Mouse (Mus musculus): Measurements from ENCODE around the gene Ocln. TPM values are rescaled to one million over a fixed set of nuclear protein-coding genes. Genes with fewer than 3 reads are reported as not detected.

Ocln gene
- total RNA-seq (2023) = not detected

DNA sequence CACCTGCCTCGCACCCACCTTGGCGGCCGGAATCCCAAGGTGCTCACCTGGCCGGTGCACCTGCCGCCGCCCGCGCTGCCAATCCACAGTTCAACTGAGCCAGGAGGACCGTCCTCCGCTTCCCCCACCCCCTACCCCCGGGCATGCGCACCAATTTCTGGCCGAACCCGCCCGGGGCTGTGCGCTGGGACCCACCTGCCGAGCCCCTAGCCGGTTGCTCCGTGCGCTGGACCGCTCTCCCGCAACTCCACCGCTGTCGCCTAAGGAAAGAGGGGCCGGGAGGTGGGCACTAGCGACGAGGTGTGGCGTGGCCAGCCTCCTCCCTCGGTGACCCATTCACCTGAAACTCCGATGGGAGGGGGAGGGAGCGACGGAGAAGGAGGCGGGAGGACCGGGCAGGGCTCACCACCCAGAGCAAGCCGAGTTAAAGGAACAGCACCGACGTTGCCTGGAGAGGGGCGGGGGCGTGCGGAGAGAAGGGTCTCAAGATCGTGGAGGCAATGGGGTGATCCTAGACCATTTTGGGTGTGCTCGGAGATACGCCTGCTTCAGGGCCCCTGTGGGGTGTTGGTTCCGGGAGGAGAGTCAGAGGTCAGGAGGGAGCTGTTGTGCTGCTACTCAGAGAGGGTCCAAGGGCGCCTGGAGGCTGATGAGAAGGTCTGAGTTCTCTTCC lies at the start of gene Ocln:
Gene Ocln, minus strand, starts transcription at position 350 of the 673 bp plus-strand sequence.

GRCm38 (mm10) chr13:100492061-100492787 lies 60.3 kb downstream of the Ocln start, which contains the start of gene Gtf2h2:
Gene Gtf2h2 (minus strand): TSS chr13:100492579.

GRCm38 (mm10) chr13:100452415-100453127 lies 99.9 kb downstream of the Ocln start, which contains the start of gene Naip1:
Gene Naip1 (minus strand): TSS chr13:100452869.

Other genes with a start within 250 kb of the Ocln start
- under 1 TPM; 0.36 to 0.64 TPM for gene Naip6, start 235.0 kb downstream of the Ocln start, total RNA-seq (2023)
- gene Naip1, start 99.8 kb downstream of the Ocln start, total RNA-seq (2023) = not detected
- gene Gtf2h2, start 60.1 kb downstream of the Ocln start, total RNA-seq (2023) = 10 to 100 TPM; 55.1 to 56.9 TPM
- 1 to 10 TPM; 3.0 to 3.2 TPM for gene Marveld2, start 64.3 kb upstream of the Ocln start, total RNA-seq (2023)
- gene Ak6, start 98.3 kb upstream of the Ocln start, total RNA-seq (2023) = 10 to 100 TPM; 61.6 to 70.6 TPM
- gene Rad17, start 98.3 kb upstream of the Ocln start, total RNA-seq (2023) = 10 to 100 TPM; 21.3 to 23.1 TPM
- gene Taf9, start 98.9 kb upstream of the Ocln start, total RNA-seq (2023) = 10 to 100 TPM in 1 of 2 experiments, 1 to 10 TPM in 1; 8.3 to 16.2 TPM
- gene Ccdc125, start 117.0 kb upstream of the Ocln start, total RNA-seq (2023) = 10 to 100 TPM in 1 of 2 experiments, 1 to 10 TPM in 1; 10.0 to 17.8 TPM
- gene Cdk7, start 178.2 kb upstream of the Ocln start, total RNA-seq (2023) = 10 to 100 TPM; 33.9 to 39.8 TPM
- gene Mrps36, start 191.9 kb upstream of the Ocln start, total RNA-seq (2023) = 10 to 100 TPM; 31.4 to 34.1 TPM
- 1 to 10 TPM; 1.5 to 1.6 TPM for gene Cenph, start 223.2 kb upstream of the Ocln start, total RNA-seq (2023)
- 1 to 10 TPM; 3.6 to 5.4 TPM for gene Ccnb1, start 233.9 kb upstream of the Ocln start, total RNA-seq (2023)